Mouse (Mus musculus) liver, embryonic 14.5 days (tissue): ENCODE measurements at regions not wholly inside any gene's neighbourhood (a gene's known extent, or its start where the extent isn't known, plus 50 kb on each side); places are given as distances from the start of the nearest gene placed in this dataset.

Experiments used
- ATAC-seq: fragments of 200-750 bp; cut with Nextera tagmentation; 2 replicates; pipeline ENCODE4 v1.8.0; 2017; ENCODE audit warnings: moderate number of reproducible peaks, mild to moderate bottlenecking, moderate library complexity; ENCODE audit not compliant: insufficient read depth
- DNase-seq, 3 experiments: peaks; one replicate each; pipeline ENCODE4 v3.0.0-alpha.2; 2012 to 2013; ENCODE audit warnings: low read depth in 3 of 3, low spot score in 3 of 3
- H3K27ac ChIP-seq: fragments of 300-500 bp; sonication (generic); 2 replicates; pipeline ENCODE4 v1.5.1; 2014; ENCODE audit warnings: moderate library complexity, mild to moderate bottlenecking, control low read depth, inconsistent platforms
- H3K27me3 ChIP-seq: fragments of 300-500 bp; sonication (generic); 2 replicates; pipeline ENCODE4 v1.6.1; 2014; ENCODE audit warnings: mild to moderate bottlenecking, low read length, moderate library complexity; ENCODE audit not compliant: control insufficient read depth, insufficient read depth
- H3K36me3 ChIP-seq: fragments of 300-500 bp; sonication (generic); replicated peaks from 2 replicates; pipeline ENCODE4 v1.6.1; 2014; ENCODE audit warnings: low read depth; ENCODE audit not compliant: control insufficient read depth, insufficient read depth
- H3K4me1 ChIP-seq, 2 experiments: fragments of 200-500 bp in 1 of 2; fragments of 300-500 bp in 1 of 2; sonication (generic) in 1 of 2; replicated peaks; 2 replicates each; pipeline ENCODE4 v1.6.1; 2012 to 2014; ENCODE audit warnings: antibody characterized with exemption in 1 of 2, inconsistent platforms in 1 of 2, low read length in 1 of 2; ENCODE audit not compliant: control insufficient read depth in 2 of 2, insufficient read depth in 2 of 2
- H3K4me2 ChIP-seq: fragments of 300-500 bp; sonication (generic); 2 replicates; pipeline ENCODE4 v1.6.1; 2014; ENCODE audit warnings: low read depth, mild to moderate bottlenecking, control low read depth, moderate library complexity
- H3K4me3 ChIP-seq, 2 experiments: fragments of 200-500 bp in 1 of 2; fragments of 300-500 bp in 1 of 2; sonication (generic) in 1 of 2; 2 replicates each; pipeline ENCODE4 v1.5.1; 2012 to 2014; ENCODE audit warnings: low read depth in 2 of 2, low read length in 2 of 2, mild to moderate bottlenecking in 2 of 2, control low read depth in 1 of 2, inconsistent platforms in 1 of 2, moderate library complexity in 1 of 2; ENCODE audit not compliant: insufficient read depth in 1 of 2
- H3K9ac ChIP-seq: fragments of 300-500 bp; sonication (generic); replicated peaks from 2 replicates; pipeline ENCODE4 v1.6.1; 2014; ENCODE audit warnings: mild to moderate bottlenecking, control low read depth, moderate library complexity
- H3K9me3 ChIP-seq: fragments of 300-500 bp; sonication (generic); 2 replicates; pipeline ENCODE4 v1.6.1; 2016; ENCODE audit warnings: low read length, mixed read lengths; ENCODE audit not compliant: control insufficient read depth
- CTCF ChIP-seq: IDR thresholded peaks from 2 replicates; pipeline ENCODE4 v1.5.1; 2016; ENCODE audit warnings: antibody characterized with exemption, low read depth, control low read depth
- EP300 ChIP-seq: IDR thresholded peaks from 2 replicates; pipeline ENCODE4 v1.6.1; 2016; ENCODE audit warnings: antibody characterized with exemption, low read depth
- WGBS: fragments of 180-500 bp; shearing (Covaris S2); extraction: QIAGEN DNeasy Blood & Tissue Kit; methylation state at CpG from one replicate; pipeline ENCODE4 v1.1.7; 2014; ENCODE audit not compliant: insufficient replicate concordance; 5-methylcytosine and 5-hydroxymethylcytosine counted together

- Histone ChIP-seq H3K9ac (no peak overlapping the region), H3K4me1 (no peaks in the 10 kb centered on the region), H3K27me3 (no peaks in the 10 kb centered on the region), H3K27ac (no peak overlapping the region), H3K4me2 (no peak overlapping the region), H3K9me3 (no peaks in the 10 kb centered on the region), H3K36me3 (no peaks in the 10 kb centered on the region), H3K4me3 (no peak overlapping the region)
- TF ChIP-seq EP300 = no peak
- TF ChIP-seq CTCF = no peak
- 47% methylated on average over 8 of the region's 8 CpGs for WGBS
- DNase-seq (no peak), ATAC-seq (no peak)
Measured at GRCm38 (mm10) chr17:78023507-78024355, 176.3 kb upstream of the Crim1 start.

GRCm38 (mm10) chr17:78024356-78024723, 175.7 kb upstream of the Crim1 start:
- Histone ChIP-seq H3K4me3 (no peak overlapping the region), H3K9ac (no peak overlapping the region), H3K4me2 (no peak overlapping the region), H3K36me3 (no peaks in the 10 kb centered on the region), H3K27me3 (no peaks in the 10 kb centered on the region), H3K27ac (no peak overlapping the region), H3K4me1 (no peaks in the 10 kb centered on the region), H3K9me3 (no peaks in the 10 kb centered on the region)
- no peak for ATAC-seq
- WGBS = 70% methylated on average over 3 of the region's 3 CpGs
- TF ChIP-seq EP300 (no peak), CTCF (no peak)
- no peak for DNase-seq

- no peaks in the 10 kb centered on the region for H3K27me3 ChIP-seq
- no peak for TF ChIP-seq EP300
- TF ChIP-seq CTCF = no peak
- ATAC-seq = no peak
- H3K36me3 ChIP-seq = no peaks in the 10 kb centered on the region
- no peak overlapping the region for H3K4me2 ChIP-seq
- H3K4me3 ChIP-seq = no peak overlapping the region
- 59% methylated on average over 7 of the region's 7 CpGs for WGBS
- H3K9me3 ChIP-seq = no peaks in the 10 kb centered on the region
- H3K4me1 ChIP-seq = no peaks in the 10 kb centered on the region
- H3K9ac ChIP-seq = no peak overlapping the region
- DNase-seq = no peak
- H3K27ac ChIP-seq = no peak overlapping the region
Measured at GRCm38 (mm10) chr17:78025294-78025693, 174.8 kb upstream of the Crim1 start.

- Histone ChIP-seq H3K9ac (no peak overlapping the region), H3K36me3 (no peaks in the 10 kb centered on the region), H3K4me1 (no peaks in the 10 kb centered on the region), H3K27me3 (no peaks in the 10 kb centered on the region), H3K9me3 (no peaks in the 10 kb centered on the region), H3K4me2 (no peak overlapping the region), H3K27ac (no peak overlapping the region), H3K4me3 (no peak overlapping the region)
- 59% methylated on average over 3 of the region's 3 CpGs for WGBS
- TF ChIP-seq EP300 (no peak), CTCF (0 out of 2 replicates have a peak, but pooled peaks have one; percentile 9)
- ATAC-seq = no peak
- DNase-seq = no peak
Measured at GRCm38 (mm10) chr17:78035648-78036047, 164.4 kb upstream of the Crim1 start.

GRCm38 (mm10) chr17:78040338-78040737, 159.7 kb upstream of the Crim1 start:
- Histone ChIP-seq H3K9ac (no peak overlapping the region), H3K4me3 (no peak overlapping the region), H3K27ac (no peak overlapping the region), H3K27me3 (no peaks in the 10 kb centered on the region), H3K4me1 (no peaks in the 10 kb centered on the region), H3K4me2 (no peak overlapping the region), H3K36me3 (no peaks in the 10 kb centered on the region), H3K9me3 (no peaks in the 10 kb centered on the region)
- ATAC-seq (no peak), DNase-seq (no peak)
- TF ChIP-seq CTCF (no peak), EP300 (no peak)
- WGBS = 52% methylated on average over 1 of the region's 1 CpGs
